Mouse (Mus musculus) neural tube, embryonic 13.5 days (tissue): Measurements from ENCODE around the gene Nppb. TPM values are rescaled to one million over a fixed set of nuclear protein-coding genes. Genes with fewer than 3 reads are reported as not detected.

ENCODE experiments used
- ATAC-seq: fragments of 200-750 bp; cut with Nextera tagmentation; 2 replicates; pipeline ENCODE4 v1.8.0; 2017; ENCODE audit warnings: low read depth, mild to moderate bottlenecking, moderate TSS enrichment, moderate library complexity
- H3K27ac ChIP-seq: fragments of 300-500 bp; sonication (generic); replicated peaks from 2 replicates; pipeline ENCODE4 v1.5.1; 2015; ENCODE audit warnings: moderate library complexity, mild to moderate bottlenecking, inconsistent platforms
- H3K27me3 ChIP-seq: fragments of 300-500 bp; sonication (generic); 2 replicates; pipeline ENCODE4 v1.6.1; 2015; ENCODE audit warnings: mild to moderate bottlenecking, inconsistent platforms
- H3K36me3 ChIP-seq: fragments of 300-500 bp; sonication (generic); 2 replicates; pipeline ENCODE4 v1.6.1; 2015; ENCODE audit warnings: mild to moderate bottlenecking, inconsistent platforms
- H3K4me1 ChIP-seq: fragments of 300-500 bp; sonication (generic); replicated peaks from 2 replicates; pipeline ENCODE4 v1.6.1; 2015; ENCODE audit warnings: inconsistent platforms
- H3K4me2 ChIP-seq: fragments of 300-500 bp; sonication (generic); 2 replicates; pipeline ENCODE4 v1.6.1; 2015; ENCODE audit warnings: inconsistent platforms, mild to moderate bottlenecking, moderate library complexity
- H3K4me3 ChIP-seq: fragments of 300-500 bp; sonication (generic); 2 replicates; pipeline ENCODE4 v1.5.1; 2015; ENCODE audit warnings: mild to moderate bottlenecking, inconsistent platforms
- H3K9ac ChIP-seq: fragments of 300-500 bp; sonication (generic); 2 replicates; pipeline ENCODE4 v1.6.1; 2015; ENCODE audit warnings: moderate library complexity, mild to moderate bottlenecking, inconsistent platforms
- H3K9me3 ChIP-seq: fragments of 300-500 bp; sonication (generic); 2 replicates; pipeline ENCODE4 v1.6.1; 2016; ENCODE audit warnings: inconsistent platforms
- WGBS: fragments of 180-500 bp; shearing (Covaris S2); methylation state at CpG from one replicate; pipeline ENCODE4 v1.1.7; 2015; 5-methylcytosine and 5-hydroxymethylcytosine counted together
- polyA plus RNA-seq: library from polyadenylated mRNA; unstranded; fragments of >200 nt; fragmentation: Nextera tagmentation; extraction: Ambion mirVana; gene quantifications from 2 replicates; pipeline ENCODE4 v1.2.1, GENCODE M21; 2015

The Nppb gene
- polyA plus RNA-seq, 1 experiment from 2014 or later: 0.43 TPM

DNA sequence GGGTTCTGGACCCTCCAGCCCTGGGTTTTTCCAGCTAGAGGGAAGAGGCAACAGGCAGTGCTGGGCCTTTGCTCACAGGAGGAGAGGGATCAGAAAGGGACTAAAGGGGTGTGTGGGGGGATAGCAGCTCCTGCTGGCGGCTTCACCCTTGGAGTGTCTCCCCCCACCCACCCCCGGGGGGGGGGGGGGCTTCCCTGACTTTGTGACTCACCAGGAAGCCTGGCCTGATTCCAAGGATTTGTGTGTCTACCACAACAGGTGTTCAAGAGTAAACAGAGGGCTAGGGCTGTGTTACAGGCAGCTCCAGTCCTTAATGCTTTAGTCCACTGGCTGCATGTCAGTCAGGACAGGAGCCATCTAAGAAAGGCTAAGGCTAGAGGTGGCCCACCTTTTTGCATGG is 38.1 kb upstream of the Nppb start:
- peaks cover 23% of the 10 kb centered on the region for H3K4me1 ChIP-seq
- peaks cover 78% of the 10 kb centered on the region for H3K36me3 ChIP-seq
- ATAC-seq: no peak
- 44% methylated on average over 1 of the region's 2 CpGs for WGBS
- H3K4me2 ChIP-seq: no peak overlapping the region
- no peaks in the 10 kb centered on the region for H3K9me3 ChIP-seq
- no peak overlapping the region for H3K9ac ChIP-seq
- no peak overlapping the region for H3K27ac ChIP-seq
- H3K4me3 ChIP-seq: no peak overlapping the region
- no peaks in the 10 kb centered on the region for H3K27me3 ChIP-seq

DNA sequence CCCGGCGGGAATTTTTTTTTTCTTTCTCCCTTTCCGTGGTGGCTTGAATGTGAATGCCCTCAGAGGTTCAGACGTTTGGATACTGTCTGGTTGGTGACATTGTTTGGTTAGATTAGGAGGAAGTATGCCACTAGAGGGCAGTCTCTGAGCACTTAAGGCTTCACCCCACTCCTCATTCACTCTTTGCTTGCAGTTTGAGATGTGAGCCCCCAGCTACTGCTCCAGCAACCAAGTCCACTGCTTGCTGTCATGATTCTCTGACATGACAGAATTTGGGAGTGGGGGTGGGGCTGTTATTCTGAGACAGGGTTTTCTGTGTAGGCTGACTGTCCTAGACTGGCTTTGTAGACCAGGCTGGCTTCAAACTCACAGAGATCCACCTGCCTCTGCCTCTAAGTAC is 32.0 kb upstream of the Nppb start:
- no peaks in the 10 kb centered on the region for H3K9me3 ChIP-seq
- WGBS: 15% methylated on average over 4 of the region's 4 CpGs
- H3K4me2 ChIP-seq: no peak overlapping the region
- H3K27me3 ChIP-seq: no peaks in the 10 kb centered on the region
- ATAC-seq: no peak
- H3K27ac ChIP-seq: no peak overlapping the region
- H3K9ac ChIP-seq: no peak overlapping the region
- no peaks in the 10 kb centered on the region for H3K4me1 ChIP-seq
- H3K36me3 ChIP-seq: peaks cover 23% of the 10 kb centered on the region
- H3K4me3 ChIP-seq: no peak overlapping the region

DNA sequence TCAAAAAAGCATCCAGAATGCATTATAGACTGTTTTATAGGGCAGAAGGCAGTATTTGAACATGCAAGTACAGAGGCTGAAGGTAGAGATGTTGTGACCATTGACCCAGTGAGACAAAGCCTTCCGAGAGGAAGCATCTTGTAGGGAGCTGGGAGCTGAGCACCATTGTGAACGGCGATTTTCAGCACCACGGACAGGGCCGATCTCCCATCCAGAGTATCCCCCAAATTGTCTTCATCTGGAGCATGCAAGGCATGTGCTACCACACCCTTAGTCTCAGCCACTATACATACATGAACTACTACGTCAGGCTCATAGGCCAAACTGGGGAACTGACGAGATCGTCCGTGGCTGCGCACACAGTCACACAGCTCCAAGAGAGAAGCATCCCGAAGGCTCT is 28.4 kb upstream of the Nppb start:
- no peak for ATAC-seq
- Histone ChIP-seq H3K9ac (no peak overlapping the region), H3K4me3 (no peak overlapping the region), H3K9me3 (no peaks in the 10 kb centered on the region), H3K27ac (no peak overlapping the region), H3K4me2 (no peak overlapping the region), H3K36me3 (peaks cover 3% of the 10 kb centered on the region; the same call in 1 of the 2 replicates), H3K27me3 (no peaks in the 10 kb centered on the region), H3K4me1 (no peaks in the 10 kb centered on the region)
- WGBS: 35% methylated on average over 11 of the region's 11 CpGs

DNA sequence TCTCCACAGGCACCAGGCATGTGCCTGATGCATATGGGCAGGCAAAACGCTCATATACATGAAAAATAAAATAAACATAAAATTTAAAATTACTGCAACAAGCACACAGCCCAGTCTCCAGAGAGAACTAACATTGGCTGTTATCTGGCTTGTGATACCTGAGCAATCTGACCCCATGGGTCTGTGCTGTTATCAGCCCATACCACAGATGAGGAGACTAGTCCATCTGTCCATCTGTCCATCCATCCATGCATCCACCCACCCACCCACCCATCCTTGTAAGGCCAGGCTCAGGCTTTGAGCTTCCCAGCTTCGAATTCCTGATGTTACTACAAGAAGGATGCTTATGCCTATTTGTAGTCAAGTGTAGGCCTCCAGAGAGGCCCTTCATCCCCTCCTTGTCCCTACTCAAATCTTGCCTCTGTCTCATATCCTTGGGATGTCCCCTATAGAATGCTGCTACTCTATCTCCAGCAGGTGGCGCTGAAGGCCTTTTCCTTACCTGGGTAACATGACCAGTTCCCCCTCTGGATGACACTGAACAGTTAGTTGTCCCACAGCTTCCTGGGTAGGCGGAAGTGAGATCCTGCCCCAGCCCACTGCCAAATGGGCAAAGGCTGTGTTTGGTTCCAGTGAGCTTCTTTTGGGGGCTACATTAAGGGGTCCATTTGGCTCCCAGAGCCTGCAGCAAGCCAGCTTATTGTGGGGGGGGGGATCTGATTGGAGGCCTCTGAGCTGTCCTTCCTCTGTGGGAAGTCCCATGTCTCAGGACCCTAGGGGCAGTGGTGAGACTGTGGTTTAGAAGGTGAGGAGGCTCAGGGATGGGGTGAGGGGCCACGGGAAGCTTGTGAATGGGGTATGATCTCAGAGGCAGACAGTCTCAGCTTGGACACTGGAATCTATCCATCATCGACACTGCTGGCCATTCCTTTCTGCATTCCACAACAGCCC is 25.4 kb upstream of the Nppb start:
- Histone ChIP-seq H3K27ac (no peak overlapping the region), H3K4me2 (no peak overlapping the region), H3K27me3 (no peaks in the 10 kb centered on the region), H3K4me1 (no peaks in the 10 kb centered on the region), H3K4me3 (no peak overlapping the region), H3K36me3 (no peaks in the 10 kb centered on the region), H3K9me3 (no peaks in the 10 kb centered on the region), H3K9ac (no peak overlapping the region)
- 44% methylated on average over 6 of the region's 6 CpGs for WGBS
- ATAC-seq: peak; percentile 78; the same call in 1 of the 2 replicates

DNA sequence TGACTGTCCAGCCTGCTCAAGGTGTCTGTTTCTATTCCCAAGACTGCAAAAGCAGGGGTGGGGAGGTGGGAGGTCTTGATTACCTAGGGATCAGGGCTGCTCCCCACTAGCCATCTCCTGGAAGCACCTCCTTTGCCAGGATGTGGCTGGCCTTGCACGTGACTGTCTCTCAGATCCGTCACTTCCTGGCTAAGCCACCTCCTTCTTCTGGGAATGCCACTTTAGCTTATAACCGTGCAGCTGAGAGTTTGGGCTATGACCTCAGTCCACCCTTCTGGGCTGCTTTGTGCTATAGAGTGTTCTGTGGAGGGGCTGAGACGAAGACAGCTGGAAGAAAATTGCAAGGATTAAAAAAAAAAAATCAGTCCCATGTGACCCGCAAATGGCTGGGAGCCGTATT is 22.8 kb upstream of the Nppb start:
- Histone ChIP-seq H3K9ac (no peak overlapping the region), H3K4me3 (no peak overlapping the region), H3K27ac (no peak overlapping the region), H3K4me2 (no peak overlapping the region), H3K4me1 (no peaks in the 10 kb centered on the region), H3K9me3 (no peaks in the 10 kb centered on the region), H3K36me3 (no peaks in the 10 kb centered on the region), H3K27me3 (no peaks in the 10 kb centered on the region)
- no peak for ATAC-seq
- 61% methylated on average over 6 of the region's 6 CpGs for WGBS

DNA sequence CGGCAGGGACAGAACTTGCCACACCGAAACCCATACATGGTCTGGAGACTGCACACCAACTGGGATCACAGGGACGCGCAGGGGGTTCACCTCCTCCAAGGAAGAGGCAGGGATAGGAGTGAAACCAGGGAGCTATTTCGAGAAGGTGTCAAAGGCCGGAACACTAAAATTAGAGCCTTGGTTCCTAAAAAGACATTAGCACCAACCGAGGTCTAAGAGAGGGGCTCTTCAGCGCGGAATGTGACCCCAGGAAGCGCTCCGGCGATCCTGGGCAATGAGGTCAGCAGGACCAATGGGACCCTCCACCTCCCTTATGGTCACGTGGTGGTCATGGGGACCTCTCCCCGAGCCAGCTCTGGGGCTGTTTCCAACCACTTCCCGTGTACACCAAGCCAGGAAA is 22.0 kb upstream of the Nppb start:
- no peak overlapping the region for H3K4me3 ChIP-seq
- no peak overlapping the region for H3K27ac ChIP-seq
- no peaks in the 10 kb centered on the region for H3K36me3 ChIP-seq
- H3K4me2 ChIP-seq: no peak overlapping the region
- no peaks in the 10 kb centered on the region for H3K27me3 ChIP-seq
- no peaks in the 10 kb centered on the region for H3K4me1 ChIP-seq
- no peak overlapping the region for H3K9ac ChIP-seq
- ATAC-seq: no peak
- no peaks in the 10 kb centered on the region for H3K9me3 ChIP-seq
- WGBS: 87% methylated on average over 15 of the region's 15 CpGs

DNA sequence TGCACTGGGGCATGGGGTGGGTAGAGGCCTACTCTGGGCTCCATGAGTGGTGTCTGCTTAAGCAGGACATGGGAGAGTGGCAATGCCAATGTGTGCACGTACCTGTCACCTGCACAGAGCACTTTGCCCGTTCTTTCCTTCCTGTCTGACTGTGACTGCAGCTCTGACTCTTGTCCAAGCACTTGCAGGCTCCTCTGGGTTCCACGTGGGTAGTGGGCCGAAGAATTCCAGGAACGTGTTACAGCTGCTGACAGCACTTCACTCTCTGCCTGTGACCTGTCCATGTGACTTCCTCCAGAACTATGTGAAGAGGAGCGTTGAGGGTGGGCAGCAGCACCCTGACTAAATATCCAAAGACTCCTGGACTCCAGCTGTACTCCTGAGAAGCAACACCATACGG is 19.9 kb upstream of the Nppb start:
- no peak overlapping the region for H3K9ac ChIP-seq
- WGBS: 80% methylated on average over 7 of the region's 7 CpGs
- no peak overlapping the region for H3K27ac ChIP-seq
- no peaks in the 10 kb centered on the region for H3K4me1 ChIP-seq
- no peak for ATAC-seq
- no peaks in the 10 kb centered on the region for H3K27me3 ChIP-seq
- H3K4me2 ChIP-seq: no peak overlapping the region
- H3K36me3 ChIP-seq: no peaks in the 10 kb centered on the region
- no peaks in the 10 kb centered on the region for H3K9me3 ChIP-seq
- H3K4me3 ChIP-seq: no peak overlapping the region

DNA sequence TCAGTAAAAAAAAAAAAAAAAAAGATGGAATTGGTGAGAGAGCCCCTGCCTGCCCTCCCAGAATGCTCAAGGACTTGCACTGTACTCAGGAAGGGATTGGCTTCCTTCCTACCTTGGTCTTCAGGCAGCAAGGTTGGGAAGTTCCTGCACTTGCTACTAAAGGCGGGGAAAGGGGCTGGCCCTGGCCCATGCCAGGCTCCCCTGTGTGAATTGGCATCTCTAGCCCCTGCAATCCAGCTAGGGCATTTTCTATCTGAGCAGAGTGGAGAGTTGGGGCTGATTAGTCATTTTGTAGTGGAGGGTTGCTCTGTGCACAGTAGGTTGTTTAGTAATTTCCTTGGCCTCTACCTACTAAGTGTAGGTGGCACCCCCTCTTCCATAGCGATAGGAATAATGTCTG is 16.8 kb upstream of the Nppb start:
- Histone ChIP-seq H3K4me2 (no peak overlapping the region), H3K9ac (no peak overlapping the region), H3K9me3 (no peaks in the 10 kb centered on the region), H3K27me3 (no peaks in the 10 kb centered on the region), H3K27ac (no peak overlapping the region), H3K4me3 (no peak overlapping the region), H3K36me3 (no peaks in the 10 kb centered on the region), H3K4me1 (no peaks in the 10 kb centered on the region)
- no peak for ATAC-seq
- 88% methylated on average over 2 of the region's 2 CpGs for WGBS

DNA sequence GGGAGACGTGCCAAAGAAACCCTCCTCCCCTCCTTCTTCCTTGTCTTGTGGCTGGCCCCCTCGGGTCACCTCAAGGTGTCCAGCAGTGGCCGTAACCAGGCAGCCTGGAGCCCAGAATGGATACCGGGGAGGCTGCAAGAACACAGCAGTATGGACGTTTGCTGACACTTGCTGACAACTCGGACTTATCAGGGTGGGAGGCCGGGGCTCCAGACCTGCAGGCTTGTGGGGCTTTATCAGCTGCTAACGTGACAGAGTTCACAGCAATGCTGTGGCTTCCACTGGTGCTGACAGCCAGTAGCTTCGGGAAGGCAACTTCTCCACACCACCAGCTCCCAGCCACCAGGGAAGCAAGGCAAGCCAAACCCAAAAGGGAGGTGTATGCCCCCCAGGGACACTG is 16.3 kb upstream of the Nppb start:
- Histone ChIP-seq H3K27me3 (no peaks in the 10 kb centered on the region), H3K36me3 (no peaks in the 10 kb centered on the region), H3K9me3 (no peaks in the 10 kb centered on the region), H3K4me3 (no peak overlapping the region), H3K4me2 (no peak overlapping the region), H3K4me1 (no peaks in the 10 kb centered on the region), H3K27ac (no peak overlapping the region), H3K9ac (no peak overlapping the region)
- 67% methylated on average over 9 of the region's 9 CpGs for WGBS
- no peak for ATAC-seq

DNA sequence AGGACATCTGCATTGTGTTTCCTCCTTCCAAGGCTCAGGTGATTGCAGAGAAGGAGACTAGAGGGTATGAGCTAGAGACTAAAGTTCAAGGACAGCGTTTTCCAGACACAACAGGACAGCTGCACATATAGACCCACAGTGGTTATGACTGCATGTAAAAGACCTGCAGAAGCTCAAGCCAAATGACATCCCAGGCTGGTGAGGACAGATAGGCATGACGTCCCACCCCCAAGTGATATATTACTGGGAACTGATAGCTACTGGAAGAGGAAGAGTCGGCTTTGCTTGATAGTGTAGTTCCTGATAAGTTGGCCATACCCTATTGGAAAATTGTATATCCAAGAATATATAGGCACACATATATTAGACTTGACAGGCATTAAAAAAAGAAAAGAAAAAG is 9.4 kb upstream of the Nppb start:
- 0 out of 2 replicates have a peak, but pooled peaks cover 3% of the 10 kb centered on the region for H3K9me3 ChIP-seq
- ATAC-seq: no peak
- no peaks in the 10 kb centered on the region for H3K36me3 ChIP-seq

DNA sequence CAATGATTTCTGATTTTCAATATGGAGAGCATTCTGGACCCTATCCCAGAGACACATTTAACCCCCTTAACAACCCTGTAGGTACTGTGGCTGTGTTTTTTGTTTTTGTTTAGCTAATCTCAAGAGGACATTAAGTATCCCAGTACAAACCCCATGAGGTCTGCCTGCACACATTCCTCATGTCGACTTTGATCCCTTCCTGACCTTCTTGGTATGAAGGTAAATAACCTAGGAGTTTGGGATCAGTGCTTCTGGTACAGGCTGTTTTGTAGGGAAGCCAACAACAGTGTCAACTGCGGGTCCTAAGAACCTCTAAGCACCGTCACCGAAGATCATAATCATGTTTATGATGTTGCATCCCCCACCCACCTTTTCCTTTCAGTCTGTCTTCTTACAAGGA is 7.9 kb upstream of the Nppb start:
- H3K27ac ChIP-seq: no peak overlapping the region
- H3K4me3 ChIP-seq: no peak overlapping the region
- no peaks in the 10 kb centered on the region for H3K4me1 ChIP-seq
- H3K9me3 ChIP-seq: 0 out of 2 replicates have a peak, but pooled peaks cover 3% of the 10 kb centered on the region
- H3K4me2 ChIP-seq: no peak overlapping the region
- ATAC-seq: no peak
- H3K9ac ChIP-seq: no peak overlapping the region
- H3K27me3 ChIP-seq: no peaks in the 10 kb centered on the region
- 81% methylated on average over 4 of the region's 4 CpGs for WGBS
- no peaks in the 10 kb centered on the region for H3K36me3 ChIP-seq

More for the DNA sequence above, 9.4 kb upstream of the Nppb start:
- Histone ChIP-seq H3K9ac (no peak overlapping the region), H3K4me3 (no peak overlapping the region), H3K27ac (no peak overlapping the region), H3K27me3 (no peaks in the 10 kb centered on the region), H3K4me1 (no peaks in the 10 kb centered on the region), H3K4me2 (no peak overlapping the region)
- 84% methylated on average over 3 of the region's 3 CpGs for WGBS

DNA sequence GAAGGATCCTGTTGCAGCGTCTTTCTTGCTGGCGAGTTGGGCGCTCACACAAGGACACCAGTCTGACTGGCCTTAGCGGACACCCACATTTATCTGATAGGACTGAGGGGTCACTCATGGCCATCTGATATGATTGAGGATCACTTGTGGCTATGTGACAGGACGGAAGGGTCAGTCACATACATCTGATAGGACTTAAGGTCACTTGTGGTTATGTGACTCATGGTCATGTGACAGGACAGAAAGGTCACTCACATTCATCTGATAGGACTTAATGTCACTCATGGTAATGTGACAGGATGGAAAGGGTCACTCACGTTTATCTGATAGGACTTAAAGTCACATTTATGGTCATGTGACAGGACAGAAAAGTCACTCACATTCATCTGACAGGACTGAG is 7.2 kb upstream of the Nppb start:
- Histone ChIP-seq H3K9me3 (0 out of 2 replicates have a peak, but pooled peaks cover 3% of the 10 kb centered on the region), H3K27me3 (no peaks in the 10 kb centered on the region), H3K36me3 (no peaks in the 10 kb centered on the region), H3K4me2 (no peak overlapping the region), H3K9ac (no peak overlapping the region), H3K4me1 (no peaks in the 10 kb centered on the region), H3K27ac (no peak overlapping the region), H3K4me3 (no peak overlapping the region)
- 91% methylated on average over 6 of the region's 6 CpGs for WGBS
- ATAC-seq: no peak

DNA sequence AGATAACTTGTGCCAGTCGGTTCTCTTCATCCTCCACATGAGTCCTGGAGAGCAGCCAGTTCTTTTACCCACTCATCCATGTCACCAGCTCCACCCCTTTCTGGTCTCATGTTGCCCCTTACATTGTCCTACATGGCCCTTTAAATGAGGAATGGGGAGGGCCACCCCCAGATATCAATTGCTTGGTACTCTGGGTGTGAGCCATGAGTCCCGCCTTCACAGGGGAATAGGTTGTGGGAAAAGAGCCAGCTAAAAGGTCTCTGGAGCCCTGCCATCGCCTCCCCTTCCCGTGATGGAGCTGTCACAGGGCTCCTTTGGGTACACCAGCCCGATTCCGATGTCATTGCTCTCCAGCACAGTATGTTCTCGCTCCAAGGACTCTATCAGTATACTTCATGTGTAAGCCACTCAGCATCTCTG is 6.1 kb upstream of the Nppb start:
- H3K9ac ChIP-seq: no peak overlapping the region
- 0 out of 2 replicates have a peak, but pooled peaks cover 3% of the 10 kb centered on the region for H3K9me3 ChIP-seq
- H3K4me1 ChIP-seq: no peaks in the 10 kb centered on the region
- no peak overlapping the region for H3K27ac ChIP-seq
- no peak for ATAC-seq
- no peak overlapping the region for H3K4me3 ChIP-seq
- H3K4me2 ChIP-seq: no peak overlapping the region
- 80% methylated on average over 7 of the region's 7 CpGs for WGBS
- no peaks in the 10 kb centered on the region for H3K27me3 ChIP-seq
- no peaks in the 10 kb centered on the region for H3K36me3 ChIP-seq
